Mouse (Mus musculus): Measurements from ENCODE around the gene Cryab.

DNA sequence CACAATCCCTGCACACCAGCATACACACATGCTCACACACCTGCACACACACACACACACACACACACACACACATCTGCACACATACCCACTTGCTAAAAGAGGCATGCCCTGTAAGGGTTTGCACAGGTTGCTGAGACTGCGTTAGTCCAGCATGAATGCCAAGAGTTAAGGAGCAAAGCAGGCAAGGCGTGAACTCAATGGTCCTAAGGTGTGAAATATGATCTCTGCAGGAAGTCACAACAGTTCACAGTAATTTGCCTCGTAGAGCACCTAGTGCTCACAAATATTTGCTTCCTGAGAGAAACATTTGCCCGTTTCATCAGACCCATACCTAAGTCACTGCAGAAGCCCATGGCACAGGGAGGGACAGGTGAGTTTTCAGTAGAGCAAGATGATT, 36.9 kb upstream of the Cryab start:
- TF ChIP-seq CTCF (IDR thresholded peaks at IDR 0.05; ENCODE audit: extremely low read depth, insufficient read depth, low read length): no peak
- TF ChIP-seq POLR2A (IDR thresholded peaks at IDR 0.05; ENCODE audit: extremely low read depth, insufficient read depth, low read length): no peak
